Mouse (Mus musculus) neural tube, embryonic 14.5 days (tissue): ENCODE data around the gene AC109138.7. TPM values are rescaled to one million over a fixed set of nuclear protein-coding genes. Genes with fewer than 3 reads are reported as not detected.
A peak's percentile ranks its signal among the peaks of the same experiment; 100 is the strongest.

ENCODE experiments used
- ATAC-seq: fragments of 200-750 bp; cut with Nextera tagmentation; 2 replicates; pipeline ENCODE4 v1.8.0; 2017; ENCODE audit warnings: low read depth, mild to moderate bottlenecking, moderate TSS enrichment, moderate library complexity
- H3K27ac ChIP-seq: fragments of 300-500 bp; sonication (generic); 2 replicates; pipeline ENCODE4 v1.5.1; 2014; ENCODE audit warnings: low read depth, mild to moderate bottlenecking, control low read depth, low read length, moderate library complexity, mixed read lengths
- H3K27me3 ChIP-seq: fragments of 300-500 bp; sonication (generic); 2 replicates; pipeline ENCODE4 v1.6.1; 2014; ENCODE audit warnings: low read length; ENCODE audit not compliant: control insufficient read depth, insufficient read depth
- H3K36me3 ChIP-seq: fragments of 300-500 bp; sonication (generic); 2 replicates; pipeline ENCODE4 v1.6.1; 2014; ENCODE audit warnings: low read length, mixed read lengths; ENCODE audit not compliant: control insufficient read depth, insufficient read depth
- H3K4me1 ChIP-seq: fragments of 300-500 bp; sonication (generic); 2 replicates; pipeline ENCODE4 v1.6.1; 2014; ENCODE audit warnings: low read length; ENCODE audit not compliant: control insufficient read depth, insufficient read depth
- H3K4me2 ChIP-seq: fragments of 300-500 bp; sonication (generic); 2 replicates; pipeline ENCODE4 v1.6.1; 2014; ENCODE audit warnings: mild to moderate bottlenecking, low read depth, low read length, control low read depth
- H3K4me3 ChIP-seq: fragments of 300-500 bp; sonication (generic); 2 replicates; pipeline ENCODE4 v1.5.1; 2014; ENCODE audit warnings: low read depth, low read length, control low read depth, mixed read lengths
- H3K9ac ChIP-seq: fragments of 300-500 bp; sonication (generic); replicated peaks from 2 replicates; pipeline ENCODE4 v1.6.1; 2014; ENCODE audit warnings: low read depth, mild to moderate bottlenecking, control low read depth, low read length, mixed read lengths
- H3K9me3 ChIP-seq: fragments of 300-500 bp; sonication (generic); 2 replicates; pipeline ENCODE4 v1.6.1; 2016; ENCODE audit warnings: low read length; ENCODE audit not compliant: control insufficient read depth
- WGBS: fragments of 180-500 bp; shearing (Covaris S2); extraction: QIAGEN DNeasy Blood & Tissue Kit; methylation state at CpG from one replicate; pipeline ENCODE4 v1.1.7; 2014; 5-methylcytosine and 5-hydroxymethylcytosine counted together
- polyA plus RNA-seq: library from polyadenylated mRNA; unstranded; fragments of >200 nt; fragmentation: Nextera tagmentation; extraction: Ambion mirVana; gene quantifications from 2 replicates; pipeline ENCODE4 v1.2.1, GENCODE M21; 2014

AC109138.7 gene
- polyA plus RNA-seq, 1 experiment from 2014 or later, result not detected

DNA sequence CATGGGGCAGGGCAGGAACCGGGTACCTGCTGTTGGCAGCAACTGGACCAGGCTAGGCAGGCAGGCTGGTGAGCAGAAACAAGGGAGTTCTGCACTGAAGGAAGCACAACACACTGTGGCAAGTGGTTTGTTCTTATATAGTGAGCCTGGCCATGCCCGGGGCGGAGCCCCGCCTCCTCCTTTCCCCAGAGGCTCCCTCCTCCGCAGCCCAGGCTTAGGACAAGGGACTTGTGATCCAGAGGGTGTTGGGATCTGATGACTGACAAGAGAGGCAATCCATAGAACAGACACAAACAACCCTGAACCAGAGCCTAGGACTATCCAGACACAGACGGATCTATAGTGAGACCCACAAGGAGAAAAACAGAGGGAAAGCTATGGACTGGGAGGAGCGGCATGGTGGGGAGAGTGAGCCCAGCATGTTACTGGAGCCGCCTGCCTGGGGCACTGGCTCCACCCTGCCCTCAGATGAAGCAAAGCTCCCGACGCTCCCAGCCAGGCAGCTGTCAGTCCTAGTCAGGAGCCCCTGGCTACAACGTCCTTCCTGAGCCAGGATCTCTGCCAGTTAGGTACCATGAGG, 38.7 kb upstream of the AC109138.7 start, which contains the start of gene Carns1:
Gene Carns1, minus strand, starts transcription at position 112 of the 580 bp plus-strand sequence.
- Histone ChIP-seq H3K27me3 (no peaks in the 10 kb centered on the region), H3K9ac (peak within 1 kb of the TSS; percentile 16), H3K36me3 (no peaks in the 10 kb centered on the region), H3K27ac (no peak within 1 kb of the TSS), H3K9me3 (no peaks in the 10 kb centered on the region), H3K4me1 (0 out of 2 replicates have a peak, but pooled peaks cover 4% of the 10 kb centered on the region), H3K4me2 (peak within 1 kb of the TSS; percentile 27), H3K4me3 (no peak within 1 kb of the TSS)
- ATAC-seq, result peak; percentile 35; the same call in 1 of the 2 replicates
- WGBS, result 2% methylated on average over 11 of the region's 11 CpGs

DNA sequence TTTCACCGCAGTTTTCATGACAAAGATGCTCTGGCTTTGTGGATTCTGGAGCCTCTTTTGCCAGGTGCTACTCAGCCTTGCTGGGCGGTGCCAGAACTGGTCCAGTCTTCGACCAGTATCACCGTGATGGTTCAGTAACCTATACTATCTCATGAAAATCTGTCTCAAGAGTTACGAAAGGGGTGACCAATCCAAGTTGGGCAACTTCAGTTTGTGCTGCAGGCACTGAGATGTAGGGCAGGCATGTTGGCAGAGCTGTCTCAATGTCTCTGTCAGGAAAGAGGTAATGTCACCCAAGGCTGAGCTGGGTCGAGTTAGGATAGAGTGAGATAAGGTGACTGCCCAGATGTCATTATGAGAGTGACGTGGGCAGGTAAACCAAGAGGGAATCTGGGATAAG, 33.7 kb upstream of the AC109138.7 start:
- Histone ChIP-seq H3K36me3 (no peaks in the 10 kb centered on the region), H3K9ac (no peak overlapping the region), H3K4me3 (no peak overlapping the region), H3K27ac (no peak overlapping the region), H3K27me3 (no peaks in the 10 kb centered on the region), H3K4me1 (0 out of 2 replicates have a peak, but pooled peaks cover 4% of the 10 kb centered on the region), H3K9me3 (no peaks in the 10 kb centered on the region), H3K4me2 (no peak overlapping the region)
- WGBS, result 90% methylated on average over 7 of the region's 7 CpGs
- no peak for ATAC-seq

DNA sequence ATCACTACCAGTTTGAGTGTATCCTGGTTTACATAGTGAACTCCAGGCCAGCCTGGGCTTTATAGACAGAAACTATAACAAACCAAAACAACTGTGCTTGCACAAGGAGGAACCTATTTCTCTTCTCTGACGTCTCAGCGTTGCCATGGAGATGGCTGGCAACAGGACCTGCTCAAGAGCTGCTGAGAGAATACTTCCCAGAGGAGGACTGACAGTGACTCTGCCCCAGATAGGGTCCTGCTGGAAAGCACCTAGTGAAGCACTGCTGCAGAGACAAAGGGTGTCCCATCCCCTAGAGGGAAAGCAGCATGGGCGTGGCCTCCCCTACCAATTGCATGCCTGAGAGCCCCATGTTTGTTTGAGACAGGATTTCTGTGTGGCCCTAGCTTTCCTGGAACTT, 32.3 kb upstream of the AC109138.7 start:
- WGBS, result 40% methylated on average over 3 of the region's 3 CpGs
- H3K9me3 ChIP-seq, result no peaks in the 10 kb centered on the region
- no peak overlapping the region for H3K27ac ChIP-seq
- no peak overlapping the region for H3K9ac ChIP-seq
- H3K36me3 ChIP-seq, result no peaks in the 10 kb centered on the region
- H3K4me1 ChIP-seq, result no peaks in the 10 kb centered on the region
- no peaks in the 10 kb centered on the region for H3K27me3 ChIP-seq
- ATAC-seq, result no peak
- H3K4me2 ChIP-seq, result no peak overlapping the region
- H3K4me3 ChIP-seq, result no peak overlapping the region

DNA sequence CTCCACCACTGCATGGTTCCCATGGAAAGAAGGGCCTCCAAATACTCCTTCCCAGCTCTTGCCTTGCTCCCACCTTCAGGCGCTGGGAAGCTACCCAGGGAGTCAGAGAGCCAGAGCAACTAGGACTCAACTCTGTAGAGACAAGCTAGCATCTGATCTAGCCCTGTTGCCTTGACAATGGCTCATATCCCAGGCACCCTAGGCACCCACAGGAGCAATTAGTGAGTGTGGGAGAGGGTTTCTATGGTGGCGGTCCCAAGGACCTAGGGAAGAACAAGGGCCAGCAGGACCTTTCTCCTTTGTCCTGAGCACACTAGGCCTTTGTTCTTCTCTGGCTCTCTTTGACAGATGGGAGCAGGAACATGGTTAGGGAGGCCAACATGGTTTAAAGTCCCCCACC, 30.5 kb upstream of the AC109138.7 start:
- 65% methylated on average over 2 of the region's 2 CpGs for WGBS
- Histone ChIP-seq H3K27me3 (no peaks in the 10 kb centered on the region), H3K9me3 (no peaks in the 10 kb centered on the region), H3K4me3 (no peak overlapping the region), H3K36me3 (no peaks in the 10 kb centered on the region), H3K4me2 (no peak overlapping the region), H3K27ac (no peak overlapping the region), H3K9ac (no peak overlapping the region), H3K4me1 (no peaks in the 10 kb centered on the region)
- ATAC-seq, result no peak

DNA sequence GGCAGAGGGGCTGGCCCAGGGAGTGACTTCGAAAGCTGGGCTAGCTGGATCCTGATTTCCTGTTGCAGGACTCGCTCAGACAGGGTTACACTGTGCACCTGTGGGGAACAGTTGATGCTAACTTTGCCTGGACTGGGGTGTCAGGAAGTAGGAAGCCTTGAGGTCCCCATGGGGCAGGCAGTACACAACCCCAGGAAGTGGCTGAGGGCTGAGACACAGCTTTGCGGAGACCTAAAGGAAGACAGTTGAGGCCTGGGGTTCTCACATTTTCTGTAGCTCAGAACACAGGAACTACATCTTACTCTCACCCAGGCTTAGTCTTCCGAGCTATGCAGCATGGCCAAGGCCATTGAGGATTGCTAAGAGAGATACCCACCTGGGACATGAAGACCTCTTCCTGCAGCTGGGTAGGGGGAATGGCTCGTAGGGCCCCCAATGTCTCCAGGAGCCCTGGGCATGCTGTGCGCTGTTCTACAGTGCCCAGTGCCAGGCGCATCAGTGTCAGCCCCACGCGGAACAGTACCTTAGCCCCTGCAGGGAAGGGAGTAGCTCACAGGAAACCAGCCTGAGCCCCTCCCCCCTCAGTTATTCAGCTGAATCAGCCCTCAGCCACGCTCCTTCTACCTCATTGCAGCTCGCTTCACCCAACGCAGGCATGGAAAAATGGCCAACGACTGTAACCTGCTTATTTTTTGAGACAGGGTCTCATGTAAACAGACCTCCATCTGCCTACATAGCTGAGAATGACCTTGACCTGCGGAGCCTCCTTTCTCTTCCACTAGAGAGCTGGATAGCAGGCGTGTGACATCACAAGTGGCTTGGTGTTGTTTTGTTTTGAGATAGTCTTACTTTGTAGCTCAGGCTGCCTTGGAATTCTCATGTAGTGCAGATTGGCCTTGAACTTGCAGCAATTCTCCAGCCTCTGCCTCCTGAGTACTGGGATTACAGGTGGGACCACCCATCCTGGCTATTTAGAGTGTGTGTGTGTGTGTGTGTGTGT, 28.9 kb upstream of the AC109138.7 start:
- Histone ChIP-seq H3K4me3 (no peak overlapping the region), H3K27ac (no peak overlapping the region), H3K36me3 (no peaks in the 10 kb centered on the region), H3K4me1 (no peaks in the 10 kb centered on the region), H3K9me3 (no peaks in the 10 kb centered on the region), H3K27me3 (no peaks in the 10 kb centered on the region), H3K9ac (no peak overlapping the region), H3K4me2 (no peak overlapping the region)
- WGBS, result 56% methylated on average over 15 of the region's 15 CpGs
- ATAC-seq, result no peak

DNA sequence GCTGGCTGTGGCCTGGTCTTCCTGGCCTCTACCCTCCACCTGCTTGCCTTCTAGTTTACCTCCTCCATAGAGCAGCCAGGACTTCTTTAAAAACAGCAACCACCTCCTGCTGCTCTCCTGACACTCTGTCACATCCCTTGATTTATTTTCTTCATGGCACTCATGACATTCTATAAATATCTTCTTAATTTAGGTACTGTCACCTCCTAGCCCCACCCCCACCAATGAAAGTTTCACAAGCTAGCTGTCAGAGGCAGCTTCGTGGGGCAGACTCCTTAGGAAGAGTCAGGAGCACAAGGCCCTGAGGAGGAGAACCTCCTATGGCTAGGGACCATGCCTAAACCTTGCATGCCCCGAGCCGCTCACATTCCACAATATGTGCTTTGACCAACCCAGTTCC, 26.9 kb upstream of the AC109138.7 start:
- Histone ChIP-seq H3K36me3 (no peaks in the 10 kb centered on the region), H3K27ac (no peak overlapping the region), H3K9ac (no peak overlapping the region), H3K4me1 (no peaks in the 10 kb centered on the region), H3K4me2 (no peak overlapping the region), H3K4me3 (no peak overlapping the region), H3K27me3 (no peaks in the 10 kb centered on the region), H3K9me3 (no peaks in the 10 kb centered on the region)
- ATAC-seq, result no peak
- 80% methylated on average over 3 of the region's 3 CpGs for WGBS

DNA sequence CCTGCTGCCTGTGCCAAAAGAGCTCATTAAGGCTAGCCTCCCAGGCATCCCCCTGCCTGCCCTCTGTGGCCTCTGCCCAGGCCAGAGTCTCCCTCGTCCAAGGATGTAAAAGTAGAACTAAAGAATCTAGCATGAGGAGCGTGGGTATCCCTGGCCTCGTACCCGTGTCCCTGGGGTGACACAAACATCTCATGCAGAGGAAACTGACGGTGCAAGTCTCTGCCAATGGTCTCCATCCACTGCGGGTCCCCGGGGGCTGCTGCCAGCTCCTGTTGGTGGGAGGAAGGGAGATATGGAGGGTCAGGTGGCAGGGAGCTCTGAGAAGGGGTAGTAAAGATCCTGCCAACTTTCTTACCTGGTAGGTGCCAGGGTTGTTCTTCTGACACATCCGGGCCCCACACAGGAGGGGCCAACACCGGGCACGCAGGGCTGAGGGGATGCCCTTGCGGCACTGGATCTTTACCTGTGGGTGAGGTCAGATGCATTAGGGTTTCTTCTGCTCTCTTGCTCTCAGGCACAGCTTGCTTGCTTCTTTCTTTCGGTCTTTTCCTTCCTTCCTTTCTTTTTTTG, 25.0 kb upstream of the AC109138.7 start:
- no peak for ATAC-seq
- H3K9ac ChIP-seq, result no peak overlapping the region
- no peaks in the 10 kb centered on the region for H3K27me3 ChIP-seq
- H3K36me3 ChIP-seq, result peaks cover 7% of the 10 kb centered on the region
- WGBS, result 83% methylated on average over 12 of the region's 12 CpGs
- no peak overlapping the region for H3K4me2 ChIP-seq
- H3K4me3 ChIP-seq, result no peak overlapping the region
- H3K4me1 ChIP-seq, result peaks cover 10% of the 10 kb centered on the region
- H3K9me3 ChIP-seq, result no peaks in the 10 kb centered on the region
- no peak overlapping the region for H3K27ac ChIP-seq

DNA sequence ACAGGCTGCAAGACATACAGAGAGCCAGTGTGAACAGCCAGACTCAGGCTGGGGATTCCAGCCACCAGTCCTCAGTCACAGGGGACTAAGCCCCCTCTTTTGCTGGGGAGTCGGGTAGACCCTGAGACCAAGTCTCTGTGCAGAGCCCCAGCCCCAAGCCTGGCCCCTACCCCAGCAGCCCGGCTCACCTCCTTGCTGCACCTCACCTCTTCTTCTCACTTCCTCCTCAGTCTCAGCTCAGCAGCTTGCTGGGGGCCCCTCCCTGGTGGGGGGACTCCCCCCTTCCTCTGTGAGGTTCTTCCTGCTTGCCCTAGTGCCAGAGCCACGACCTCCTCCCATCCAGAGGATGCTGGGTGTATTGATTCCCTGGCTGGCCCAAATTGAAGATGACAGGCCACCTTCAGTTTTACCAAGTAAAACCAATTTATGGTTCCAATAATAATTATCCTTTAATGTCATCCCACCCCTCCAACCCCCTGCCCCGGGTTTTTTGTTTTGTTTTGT, 23.3 kb upstream of the AC109138.7 start, which contains the start of gene Tbc1d10c:
Gene Tbc1d10c, minus strand, starts transcription at position 454 of the 504 bp plus-strand sequence.
- ATAC-seq, result no peak
- Histone ChIP-seq H3K4me1 (peaks cover 10% of the 10 kb centered on the region), H3K4me3 (peak within 1 kb of the TSS; percentile 80), H3K36me3 (peaks cover 24% of the 10 kb centered on the region), H3K9me3 (no peaks in the 10 kb centered on the region), H3K27me3 (no peaks in the 10 kb centered on the region), H3K27ac (peak within 1 kb of the TSS; percentile 91), H3K4me2 (peak within 1 kb of the TSS; percentile 97), H3K9ac (peak within 1 kb of the TSS; percentile 98)
- WGBS, result 54% methylated on average over 3 of the region's 4 CpGs
